Mouse (Mus musculus): ENCODE data around the gene Klhl10. TPM values are rescaled to one million over a fixed set of nuclear protein-coding genes. Genes with fewer than 3 reads are reported as not detected.

The Klhl10 gene
- total RNA-seq, 2 experiments from 2014 or later, result 0.61 to 1.4 TPM

GRCm38 (mm10) chr11:100472935-100473295, 31.2 kb downstream of the Klhl10 start:
- no peak for DNase-seq (ENCODE audit: extremely low spot score in 1 of 2, low spot score in 2 of 2)
- Histone ChIP-seq H3K4me3 (peak overlapping the region; percentile 76), H3K27ac (no peak overlapping the region; the same call in 1 of the 2 replicates)
- no peak for TF ChIP-seq CTCF (IDR thresholded peaks at IDR 0.05)
- intact Hi-C loops (cut with DNase I), result loop anchor here (2.0 to 5.0 kb wide), 2 partner anchors 46 to 111 kb away; no protein-coding TSS in a partner anchor

- intact Hi-C loops (cut with DNase I), result no loop called here
- DNase-seq (ENCODE audit: extremely low spot score in 1 of 2, low spot score in 2 of 2), result no peak
- no peak for TF ChIP-seq CTCF (IDR thresholded peaks at IDR 0.05)
- Histone ChIP-seq H3K27ac (no peak overlapping the region), H3K4me3 (no peak overlapping the region)
Observed at GRCm38 (mm10) chr11:100476281-100476680, 34.6 kb downstream of the Klhl10 start.

GRCm38 (mm10) chr11:100479152-100479551, 37.4 kb downstream of the Klhl10 start:
- no peak for DNase-seq (ENCODE audit: extremely low spot score in 1 of 2, low spot score in 2 of 2)
- intact Hi-C loops (cut with DNase I), result no loop called here
- no peak for TF ChIP-seq CTCF (IDR thresholded peaks at IDR 0.05)
- Histone ChIP-seq H3K4me3 (no peak overlapping the region), H3K27ac (no peak overlapping the region)

- H3K4me3 ChIP-seq, result no peak overlapping the region
- intact Hi-C loops (cut with DNase I), result no loop called here
- H3K27ac ChIP-seq, result no peak overlapping the region
- TF ChIP-seq CTCF (IDR thresholded peaks at IDR 0.05), result no peak
- no peak for DNase-seq (ENCODE audit: extremely low spot score in 1 of 2, low spot score in 2 of 2)
Observed at GRCm38 (mm10) chr11:100484461-100484860, 42.7 kb downstream of the Klhl10 start.

- H3K4me3 ChIP-seq, result no peak overlapping the region
- intact Hi-C loops (cut with DNase I), result no loop called here
- peak; percentile 47 for TF ChIP-seq CTCF (IDR thresholded peaks at IDR 0.05)
- no peak for DNase-seq (ENCODE audit: extremely low spot score in 1 of 2, low spot score in 2 of 2)
- H3K27ac ChIP-seq, result no peak overlapping the region
Observed at GRCm38 (mm10) chr11:100485801-100486538, 44.3 kb downstream of the Klhl10 start.

GRCm38 (mm10) chr11:100490951-100491350, 49.2 kb downstream of the Klhl10 start:
- TF ChIP-seq CTCF (IDR thresholded peaks at IDR 0.05), result peak; percentile 41
- no peak for DNase-seq (ENCODE audit: extremely low spot score in 1 of 2, low spot score in 2 of 2)
- H3K4me3 ChIP-seq, result no peak overlapping the region
- no peak overlapping the region for H3K27ac ChIP-seq
- intact Hi-C loops (cut with DNase I), result loop anchor here (5.0 kb wide), 1 partner anchor 129 kb away; no protein-coding TSS in a partner anchor

GRCm38 (mm10) chr11:100493771-100494170, 52.1 kb downstream of the Klhl10 start:
- DNase-seq (ENCODE audit: extremely low spot score in 1 of 2, low spot score in 2 of 2), result no peak
- Histone ChIP-seq H3K4me3 (no peak overlapping the region), H3K27ac (no peak overlapping the region)
- intact Hi-C loops (cut with DNase I), result loop anchor here (5.0 kb wide), 1 partner anchor 131 kb away; no protein-coding TSS in a partner anchor
- TF ChIP-seq CTCF (IDR thresholded peaks at IDR 0.05), result no peak

- Histone ChIP-seq H3K27ac (no peak overlapping the region), H3K4me3 (no peak overlapping the region)
- TF ChIP-seq CTCF (IDR thresholded peaks at IDR 0.05), result no peak
- intact Hi-C loops (cut with DNase I), result no loop called here
- DNase-seq (ENCODE audit: extremely low spot score in 1 of 2, low spot score in 2 of 2), result no peak
Observed at GRCm38 (mm10) chr11:100500241-100500640, 58.5 kb downstream of the Klhl10 start.

GRCm38 (mm10) chr11:100500651-100501050, 58.9 kb downstream of the Klhl10 start:
- no peak for DNase-seq (ENCODE audit: extremely low spot score in 1 of 2, low spot score in 2 of 2)
- Histone ChIP-seq H3K27ac (no peak overlapping the region), H3K4me3 (no peak overlapping the region)
- intact Hi-C loops (cut with DNase I), result no loop called here
- TF ChIP-seq CTCF (IDR thresholded peaks at IDR 0.05), result no peak

- Histone ChIP-seq H3K4me3 (no peak overlapping the region), H3K27ac (no peak overlapping the region)
- intact Hi-C loops (cut with DNase I), result no loop called here
- no peak for DNase-seq (ENCODE audit: extremely low spot score in 1 of 2, low spot score in 2 of 2)
- TF ChIP-seq CTCF (IDR thresholded peaks at IDR 0.05), result no peak
Observed at GRCm38 (mm10) chr11:100501321-100501720, 59.6 kb downstream of the Klhl10 start.

- H3K27ac ChIP-seq, result no peak overlapping the region
- no peak for DNase-seq (ENCODE audit: extremely low spot score in 1 of 2, low spot score in 2 of 2)
- TF ChIP-seq CTCF (IDR thresholded peaks at IDR 0.05), result no peak
- H3K4me3 ChIP-seq, result no peak overlapping the region
- intact Hi-C loops (cut with DNase I), result no loop called here
Observed at GRCm38 (mm10) chr11:100504990-100505660, 63.4 kb downstream of the Klhl10 start.

- Histone ChIP-seq H3K27ac (no peak overlapping the region), H3K4me3 (no peak overlapping the region)
- no peak for DNase-seq (ENCODE audit: extremely low spot score in 1 of 2, low spot score in 2 of 2)
- intact Hi-C loops (cut with DNase I), result no loop called here
- TF ChIP-seq CTCF (IDR thresholded peaks at IDR 0.05), result no peak
Observed at GRCm38 (mm10) chr11:100505997-100506396, 64.3 kb downstream of the Klhl10 start.

Small RNA genes within 50 kb of the gene (microRNA-seq; reads per million reads assigned to microRNA genes)
- 0 reads per million in 2 experiments for gene Gm27374
- 0 reads per million in 2 experiments for gene Mir7116

Other genes starting within 250 kb of the Klhl10 start
- gene Krt9, start 248.7 kb upstream of the Klhl10 start, total RNA-seq (2021), result 1 to 10 TPM; 3.2 to 3.4 TPM
- gene Krt14, start 234.4 kb upstream of the Klhl10 start, total RNA-seq (2021), result not detected
- not detected for gene Krt16, start 193.0 kb upstream of the Klhl10 start, total RNA-seq (2021)
- gene Krt17, start 180.9 kb upstream of the Klhl10 start, total RNA-seq (2021), result not detected
- gene Krt42, start 172.0 kb upstream of the Klhl10 start, total RNA-seq (2021), result not detected
- gene Eif1, start 122.0 kb upstream of the Klhl10 start, total RNA-seq (2021), result 100 to 1,000 TPM; 746 to 811 TPM
- gene Gast, start 107.5 kb upstream of the Klhl10 start, total RNA-seq (2021), result not detected
- gene Hap1, start 85.8 kb upstream of the Klhl10 start, total RNA-seq (2021), result 100 to 1,000 TPM; 150 to 194 TPM
- 10 to 100 TPM; 51.2 to 53.7 TPM for gene Jup, start 44.2 kb upstream of the Klhl10 start, total RNA-seq (2021)
- gene P3h4, start 27.1 kb upstream of the Klhl10 start, total RNA-seq (2021), result 1 to 10 TPM; 7.6 to 9.4 TPM
- gene Fkbp10, start 26.2 kb upstream of the Klhl10 start, total RNA-seq (2021), result 1 to 10 TPM; 3.6 to 4.8 TPM
- 10 to 100 TPM; 48.4 to 64.1 TPM for gene Nt5c3b, start 109 bp upstream of the Klhl10 start, total RNA-seq (2021)
- 100 to 1,000 TPM in 1 of 2 experiments, 10 to 100 TPM in 1; 98.9 to 109 TPM for gene Klhl11, start 30.8 kb downstream of the Klhl10 start, total RNA-seq (2021)
- 100 to 1,000 TPM; 119 to 131 TPM for gene Acly, start 86.1 kb downstream of the Klhl10 start, total RNA-seq (2021)
- 1 to 10 TPM; 1.0 to 1.4 TPM for gene Ttc25, start 103.7 kb downstream of the Klhl10 start, total RNA-seq (2021)
- gene Cnp, start 133.0 kb downstream of the Klhl10 start, total RNA-seq (2021), result 100 to 1,000 TPM; 117 to 121 TPM
- gene Nkiras2, start 177.3 kb downstream of the Klhl10 start, total RNA-seq (2021), result 10 to 100 TPM; 13.2 to 13.6 TPM
- gene Dnajc7, start 178.3 kb downstream of the Klhl10 start, total RNA-seq (2021), result 100 to 1,000 TPM; 248 to 263 TPM

Measured in left cerebral cortex, adult 2 months (tissue).